Mouse (Mus musculus) stomach, postnatal 0 days (tissue): ENCODE data around the gene Smarcd2. TPM values are rescaled to one million over a fixed set of nuclear protein-coding genes. Genes with fewer than 3 reads are reported as not detected.

Experiments used
- ATAC-seq: fragments of 200-750 bp; cut with Nextera tagmentation; 2 replicates; pipeline ENCODE4 v1.8.0; 2017; ENCODE audit not compliant: low FRiP score, low TSS enrichment
- DNase-seq: peaks from one replicate; pipeline ENCODE4 v3.0.0-alpha.2; 2016; ENCODE audit warnings: low spot score
- H3K27ac ChIP-seq: fragments of 300-500 bp; sonication (generic); replicated peaks from 2 replicates; pipeline ENCODE4 v1.5.1; 2014; ENCODE audit warnings: mild to moderate bottlenecking, control low read depth
- H3K27me3 ChIP-seq: fragments of 300-500 bp; sonication (generic); 2 replicates; pipeline ENCODE4 v1.6.1; 2014; ENCODE audit warnings: low read length; ENCODE audit not compliant: control insufficient read depth, insufficient read depth
- H3K36me3 ChIP-seq: fragments of 300-500 bp; sonication (generic); 2 replicates; pipeline ENCODE4 v1.6.1; 2014; ENCODE audit warnings: low read length, mixed read lengths; ENCODE audit not compliant: control insufficient read depth, insufficient read depth
- H3K4me1 ChIP-seq: fragments of 300-500 bp; sonication (generic); replicated peaks from 2 replicates; pipeline ENCODE4 v1.6.1; 2014; ENCODE audit warnings: antibody characterized with exemption; ENCODE audit not compliant: control insufficient read depth, insufficient read depth
- H3K4me2 ChIP-seq: fragments of 300-500 bp; sonication (generic); replicated peaks from 2 replicates; pipeline ENCODE4 v1.6.1; 2014; ENCODE audit warnings: low read depth, mild to moderate bottlenecking, control low read depth, moderate library complexity
- H3K4me3 ChIP-seq: fragments of 300-500 bp; sonication (generic); 2 replicates; pipeline ENCODE4 v1.5.1; 2014; ENCODE audit warnings: low read depth, low read length, control low read depth
- H3K9ac ChIP-seq: fragments of 300-500 bp; sonication (generic); 2 replicates; pipeline ENCODE4 v1.6.1; 2014; ENCODE audit warnings: mild to moderate bottlenecking, low read length, control low read depth, mixed read lengths
- H3K9me3 ChIP-seq: fragments of 300-500 bp; sonication (generic); 2 replicates; pipeline ENCODE4 v1.6.1; 2016; ENCODE audit warnings: low read length; ENCODE audit not compliant: control insufficient read depth
- CTCF ChIP-seq: IDR thresholded peaks from 2 replicates; pipeline ENCODE4 v1.5.1; 2016; ENCODE audit warnings: antibody characterized with exemption, low read depth, mild to moderate bottlenecking, moderate library complexity
- EP300 ChIP-seq: optimal IDR thresholded peaks from 2 replicates; pipeline ENCODE3; 2016; ENCODE audit warnings: antibody characterized with exemption
- WGBS: fragments of 180-500 bp; shearing (Covaris S2); extraction: QIAGEN DNeasy Blood & Tissue Kit; methylation state at CpG from one replicate; pipeline ENCODE4 v1.1.7; 2014; 5-methylcytosine and 5-hydroxymethylcytosine counted together
- polyA plus RNA-seq: library from polyadenylated mRNA; unstranded; fragments of >200 nt; fragmentation: Nextera tagmentation; extraction: Ambion mirVana; gene quantifications from 2 replicates; pipeline ENCODE4 v1.2.1, GENCODE M21; 2015

Gene Smarcd2
- polyA plus RNA-seq, 1 experiment from 2014 or later: 43.5 TPM

DNA sequence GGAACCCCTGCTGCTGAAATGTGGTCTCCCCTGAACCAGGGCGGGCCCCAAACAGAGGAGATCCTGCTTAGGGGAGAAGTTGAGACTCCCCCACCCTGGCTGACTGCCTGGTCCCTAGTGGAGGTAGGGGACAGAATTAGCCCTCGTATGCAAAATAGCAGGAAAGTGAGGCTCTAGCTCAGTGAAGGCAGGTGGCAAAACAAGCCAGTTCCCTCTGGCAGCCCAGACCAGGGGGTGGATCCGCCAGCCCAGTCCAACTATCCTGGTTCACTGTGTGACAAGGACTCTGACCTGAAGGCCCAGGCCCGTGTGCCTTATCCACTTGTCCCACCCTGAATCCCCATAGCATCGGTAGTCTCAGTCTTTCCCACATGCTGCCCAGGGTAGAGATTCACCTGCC, 37.4 kb upstream of the Smarcd2 start:
- no peak overlapping the region for H3K4me2 ChIP-seq
- H3K9ac ChIP-seq: no peak overlapping the region
- no peak for ATAC-seq
- H3K4me1 ChIP-seq: no peaks in the 10 kb centered on the region
- H3K27ac ChIP-seq: no peak overlapping the region
- no peaks in the 10 kb centered on the region for H3K27me3 ChIP-seq
- H3K4me3 ChIP-seq: no peak overlapping the region
- TF ChIP-seq CTCF (no peak), EP300 (no peak)
- no peak for DNase-seq
- 68% methylated on average over 5 of the region's 5 CpGs for WGBS
- H3K9me3 ChIP-seq: no peaks in the 10 kb centered on the region
- H3K36me3 ChIP-seq: no peaks in the 10 kb centered on the region

- TF ChIP-seq EP300 (no peak), CTCF (no peak)
- Histone ChIP-seq H3K27ac (no peak overlapping the region), H3K9me3 (no peaks in the 10 kb centered on the region), H3K4me2 (no peak overlapping the region), H3K4me3 (no peak overlapping the region), H3K36me3 (no peaks in the 10 kb centered on the region), H3K4me1 (no peaks in the 10 kb centered on the region), H3K9ac (no peak overlapping the region), H3K27me3 (no peaks in the 10 kb centered on the region)
- no peak for ATAC-seq
- no peak for DNase-seq
- WGBS: 71% methylated on average over 11 of the region's 11 CpGs
These were observed 35.4 kb upstream of the Smarcd2 start for GRCm38 (mm10) chr11:106308162-106308561.

DNA sequence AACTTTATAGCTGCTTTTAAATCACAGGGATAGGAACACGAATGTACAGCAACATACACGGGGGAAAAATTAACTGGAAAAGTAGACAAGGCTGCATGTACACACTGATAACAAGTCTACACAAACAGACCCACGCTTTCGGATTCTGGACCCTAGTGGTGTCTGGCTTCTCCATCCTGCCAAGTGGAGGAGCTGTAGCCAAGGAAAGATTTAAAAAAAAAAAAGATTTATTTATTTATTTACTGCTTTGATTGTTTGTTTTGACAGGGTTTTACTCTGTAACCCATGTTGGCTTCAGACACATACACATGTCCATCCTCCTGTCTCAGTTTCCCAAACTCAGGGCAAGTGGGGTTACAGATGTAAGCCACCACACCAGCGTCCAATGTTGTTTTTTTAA, 34.7 kb upstream of the Smarcd2 start:
- no peak overlapping the region for H3K9ac ChIP-seq
- H3K36me3 ChIP-seq: no peaks in the 10 kb centered on the region
- H3K27me3 ChIP-seq: no peaks in the 10 kb centered on the region
- DNase-seq (no peak), ATAC-seq (no peak)
- 42% methylated on average over 5 of the region's 5 CpGs for WGBS
- no peak overlapping the region for H3K4me2 ChIP-seq
- H3K27ac ChIP-seq: no peak overlapping the region
- no peaks in the 10 kb centered on the region for H3K4me1 ChIP-seq
- no peak for TF ChIP-seq EP300
- no peak for TF ChIP-seq CTCF
- H3K9me3 ChIP-seq: no peaks in the 10 kb centered on the region
- no peak overlapping the region for H3K4me3 ChIP-seq

DNA sequence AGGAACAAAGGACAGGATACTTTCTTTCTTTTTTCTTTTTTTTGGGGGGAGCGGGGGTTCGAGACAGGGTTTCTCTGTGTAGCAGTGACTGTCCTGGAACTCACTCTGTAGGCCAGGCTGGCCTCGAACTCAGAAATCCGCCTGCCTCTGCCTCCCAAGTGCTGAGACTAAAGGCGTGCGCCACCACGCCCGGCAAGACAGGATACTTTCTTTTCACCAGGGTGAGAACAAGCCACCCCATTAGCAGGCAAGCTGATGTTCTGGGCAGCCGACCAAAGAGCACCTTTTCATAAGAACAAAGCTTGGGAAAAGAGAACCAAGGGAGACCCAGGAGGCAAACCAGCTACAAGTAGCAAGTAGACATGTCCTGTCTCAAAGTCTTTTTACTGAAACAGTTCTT, 34.0 kb upstream of the Smarcd2 start:
- ATAC-seq (no peak), DNase-seq (no peak)
- H3K4me3 ChIP-seq: no peak overlapping the region
- H3K9ac ChIP-seq: no peak overlapping the region
- no peaks in the 10 kb centered on the region for H3K4me1 ChIP-seq
- no peaks in the 10 kb centered on the region for H3K9me3 ChIP-seq
- H3K4me2 ChIP-seq: no peak overlapping the region
- TF ChIP-seq EP300: no peak
- no peak for TF ChIP-seq CTCF
- 80% methylated on average over 9 of the region's 9 CpGs for WGBS
- no peak overlapping the region for H3K27ac ChIP-seq
- no peaks in the 10 kb centered on the region for H3K27me3 ChIP-seq
- no peaks in the 10 kb centered on the region for H3K36me3 ChIP-seq

DNA sequence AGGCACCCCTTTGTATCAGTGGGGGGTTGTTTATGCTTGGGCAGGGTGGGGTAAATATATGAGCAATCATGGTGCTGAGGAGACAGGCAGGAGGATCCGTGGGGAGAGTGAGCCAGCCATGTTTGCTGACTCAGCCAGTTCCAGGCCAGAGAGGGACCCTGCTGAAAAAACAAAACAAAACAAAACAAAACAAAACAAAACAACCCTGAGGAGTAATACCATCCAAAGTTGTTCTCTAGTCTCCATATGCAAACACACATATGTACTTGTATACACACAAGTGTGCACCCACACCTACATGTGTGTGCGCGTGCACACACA, 33.3 kb upstream of the Smarcd2 start:
- no peak overlapping the region for H3K4me2 ChIP-seq
- 73% methylated on average over 3 of the region's 3 CpGs for WGBS

GRCm38 (mm10) chr11:106305348-106306064, 32.7 kb upstream of the Smarcd2 start:
- Histone ChIP-seq H3K36me3 (no peaks in the 10 kb centered on the region), H3K27me3 (no peaks in the 10 kb centered on the region), H3K9ac (no peak overlapping the region), H3K4me1 (no peaks in the 10 kb centered on the region), H3K27ac (no peak overlapping the region), H3K9me3 (no peaks in the 10 kb centered on the region), H3K4me2 (no peak overlapping the region), H3K4me3 (no peak overlapping the region)
- DNase-seq (no peak), ATAC-seq (no peak)
- TF ChIP-seq CTCF (no peak), EP300 (no peak)
- 74% methylated on average over 10 of the region's 10 CpGs for WGBS

More for the DNA sequence above, 33.3 kb upstream of the Smarcd2 start:
- no peak for TF ChIP-seq CTCF
- TF ChIP-seq EP300: no peak
- H3K4me1 ChIP-seq: no peaks in the 10 kb centered on the region
- H3K9ac ChIP-seq: no peak overlapping the region
- no peaks in the 10 kb centered on the region for H3K9me3 ChIP-seq
- DNase-seq: no peak
- H3K27me3 ChIP-seq: no peaks in the 10 kb centered on the region
- no peaks in the 10 kb centered on the region for H3K36me3 ChIP-seq
- no peak for ATAC-seq
- H3K4me3 ChIP-seq: no peak overlapping the region
- H3K27ac ChIP-seq: no peak overlapping the region
